Mouse (Mus musculus): Measurements from ENCODE around the gene AC141477.1. TPM values are rescaled to one million over a fixed set of nuclear protein-coding genes. Genes with fewer than 3 reads are reported as not detected.

The AC141477.1 gene
- polyA plus RNA-seq (2012; fragmentation: generic; extraction: Trizol): not detected
- long read RNA-seq, experiment 1: 0 reads
- long read RNA-seq, experiment 2: 0 reads

GRCm38 (mm10) chr10:76440281-76440680 lies at the start of gene AC141477.1:
Gene AC141477.1 (minus strand): TSS chr10:76440444.
- Histone ChIP-seq H3K79me3 (ENCODE audit: low read depth) (peaks cover 30% of the 10 kb centered on the region), H3K27me3 (ENCODE audit: control insufficient read depth, insufficient read depth, insufficient read length) (no peaks in the 10 kb centered on the region)
- TF ChIP-seq CEBPB (IDR thresholded peaks at IDR 0.05; ENCODE audit: low read depth) (no peak), CTCF (IDR thresholded peaks at IDR 0.05; ENCODE audit: control insufficient read depth, insufficient read depth, insufficient read length) (no peak), MYOD1 (IDR thresholded peaks at IDR 0.05; ENCODE audit: control insufficient read depth, insufficient read length, low read depth) (no peak), MYOG (IDR thresholded peaks at IDR 0.05; ENCODE audit: control insufficient read depth, extremely low read depth, insufficient read length) (no peak), MAX (IDR thresholded peaks at IDR 0.05) (no peak), FOSL1 (IDR thresholded peaks at IDR 0.05; ENCODE audit: insufficient read depth, low read length, poor library complexity, severe bottlenecking) (no peak), USF1 (IDR thresholded peaks at IDR 0.05; ENCODE audit: low read depth) (no peak)

GRCm38 (mm10) chr10:76489205-76489604 lies 49.0 kb upstream of the AC141477.1 start:
- H3K79me2 ChIP-seq (ENCODE audit: control insufficient read depth, insufficient read depth): no peaks in the 10 kb centered on the region
- H3K27me3 ChIP-seq (ENCODE audit: control insufficient read depth, insufficient read depth, insufficient read length): no peaks in the 10 kb centered on the region
- no peaks in the 10 kb centered on the region for H3K79me3 ChIP-seq (ENCODE audit: low read depth)
- TF ChIP-seq FOSL1 (IDR thresholded peaks at IDR 0.05; ENCODE audit: insufficient read depth, low read length, poor library complexity, severe bottlenecking): no peak
- no peak for TF ChIP-seq USF1 (IDR thresholded peaks at IDR 0.05; ENCODE audit: low read depth)
- TF ChIP-seq CTCF (IDR thresholded peaks at IDR 0.05; ENCODE audit: control insufficient read depth, insufficient read depth, insufficient read length): no peak
- no peak for TF ChIP-seq MAX (IDR thresholded peaks at IDR 0.05)
- TF ChIP-seq CEBPB (IDR thresholded peaks at IDR 0.05; ENCODE audit: low read depth): no peak
- no peak for TF ChIP-seq MYOG (IDR thresholded peaks at IDR 0.05; ENCODE audit: control insufficient read depth, extremely low read depth, insufficient read length)
- no peak for TF ChIP-seq MYOD1 (IDR thresholded peaks at IDR 0.05; ENCODE audit: control insufficient read depth, insufficient read length, low read depth)
- peaks cover 83% of the 10 kb centered on the region for H3K36me3 ChIP-seq (ENCODE audit: control insufficient read depth, insufficient read depth)
- no peak overlapping the region for H3ac ChIP-seq (ENCODE audit: control insufficient read depth, insufficient read length, low read depth)
- H3K4me3 ChIP-seq (ENCODE audit: insufficient read depth, poor library complexity, severe bottlenecking): no peak overlapping the region

More at GRCm38 (mm10) chr10:76440281-76440680, at the start of gene AC141477.1:
- Histone ChIP-seq H3K4me3 (ENCODE audit: insufficient read depth, poor library complexity, severe bottlenecking) (no peak within 1 kb of the TSS), H3ac (ENCODE audit: control insufficient read depth, insufficient read length, low read depth) (no peak within 1 kb of the TSS), H3K79me2 (ENCODE audit: control insufficient read depth, insufficient read depth) (peaks cover 46% of the 10 kb centered on the region), H3K36me3 (ENCODE audit: control insufficient read depth, insufficient read depth) (peaks cover 49% of the 10 kb centered on the region)

- H3K36me3 ChIP-seq (ENCODE audit: control insufficient read depth, insufficient read depth): peaks cover 81% of the 10 kb centered on the region
- H3K4me3 ChIP-seq (ENCODE audit: insufficient read depth, poor library complexity, severe bottlenecking): no peak overlapping the region
- no peaks in the 10 kb centered on the region for H3K79me2 ChIP-seq (ENCODE audit: control insufficient read depth, insufficient read depth)
- H3K79me3 ChIP-seq (ENCODE audit: low read depth): no peaks in the 10 kb centered on the region
- TF ChIP-seq CEBPB (IDR thresholded peaks at IDR 0.05; ENCODE audit: low read depth) (no peak), MYOG (IDR thresholded peaks at IDR 0.05; ENCODE audit: control insufficient read depth, extremely low read depth, insufficient read length) (no peak), FOSL1 (IDR thresholded peaks at IDR 0.05; ENCODE audit: insufficient read depth, low read length, poor library complexity, severe bottlenecking) (no peak), MAX (IDR thresholded peaks at IDR 0.05) (no peak), CTCF (IDR thresholded peaks at IDR 0.05; ENCODE audit: control insufficient read depth, insufficient read depth, insufficient read length) (no peak), USF1 (IDR thresholded peaks at IDR 0.05; ENCODE audit: low read depth) (no peak), MYOD1 (IDR thresholded peaks at IDR 0.05; ENCODE audit: control insufficient read depth, insufficient read length, low read depth) (no peak)
- no peak overlapping the region for H3ac ChIP-seq (ENCODE audit: control insufficient read depth, insufficient read length, low read depth)
- no peaks in the 10 kb centered on the region for H3K27me3 ChIP-seq (ENCODE audit: control insufficient read depth, insufficient read depth, insufficient read length)
These were observed 48.0 kb upstream of the AC141477.1 start for GRCm38 (mm10) chr10:76488265-76488664.

- Histone ChIP-seq H3K27me3 (ENCODE audit: control insufficient read depth, insufficient read depth, insufficient read length) (no peaks in the 10 kb centered on the region), H3K79me2 (ENCODE audit: control insufficient read depth, insufficient read depth) (no peaks in the 10 kb centered on the region), H3K36me3 (ENCODE audit: control insufficient read depth, insufficient read depth) (peaks cover 84% of the 10 kb centered on the region), H3ac (ENCODE audit: control insufficient read depth, insufficient read length, low read depth) (no peak overlapping the region), H3K79me3 (ENCODE audit: low read depth) (no peaks in the 10 kb centered on the region), H3K4me3 (ENCODE audit: insufficient read depth, poor library complexity, severe bottlenecking) (no peak overlapping the region)
- TF ChIP-seq MAX (IDR thresholded peaks at IDR 0.05): no peak
- no peak for TF ChIP-seq CEBPB (IDR thresholded peaks at IDR 0.05; ENCODE audit: low read depth)
- TF ChIP-seq MYOD1 (IDR thresholded peaks at IDR 0.05; ENCODE audit: control insufficient read depth, insufficient read length, low read depth): no peak
- TF ChIP-seq CTCF (IDR thresholded peaks at IDR 0.05; ENCODE audit: control insufficient read depth, insufficient read depth, insufficient read length): no peak
These were observed 46.1 kb upstream of the AC141477.1 start for GRCm38 (mm10) chr10:76486302-76486701.

- Histone ChIP-seq H3K79me3 (ENCODE audit: low read depth) (no peaks in the 10 kb centered on the region), H3K27me3 (ENCODE audit: control insufficient read depth, insufficient read depth, insufficient read length) (no peaks in the 10 kb centered on the region), H3ac (ENCODE audit: control insufficient read depth, insufficient read length, low read depth) (no peak overlapping the region), H3K36me3 (ENCODE audit: control insufficient read depth, insufficient read depth) (peaks cover 89% of the 10 kb centered on the region), H3K79me2 (ENCODE audit: control insufficient read depth, insufficient read depth) (no peaks in the 10 kb centered on the region), H3K4me3 (ENCODE audit: insufficient read depth, poor library complexity, severe bottlenecking) (no peak overlapping the region)
- TF ChIP-seq CEBPB (IDR thresholded peaks at IDR 0.05; ENCODE audit: low read depth) (no peak), MYOG (IDR thresholded peaks at IDR 0.05; ENCODE audit: control insufficient read depth, extremely low read depth, insufficient read length) (no peak), MAX (IDR thresholded peaks at IDR 0.05) (no peak), MYOD1 (IDR thresholded peaks at IDR 0.05; ENCODE audit: control insufficient read depth, insufficient read length, low read depth) (no peak), CTCF (IDR thresholded peaks at IDR 0.05; ENCODE audit: control insufficient read depth, insufficient read depth, insufficient read length) (no peak), FOSL1 (IDR thresholded peaks at IDR 0.05; ENCODE audit: insufficient read depth, low read length, poor library complexity, severe bottlenecking) (no peak), USF1 (IDR thresholded peaks at IDR 0.05; ENCODE audit: low read depth) (no peak)
These were observed 41.2 kb upstream of the AC141477.1 start for GRCm38 (mm10) chr10:76481480-76481879.

- no peak for TF ChIP-seq MAX (IDR thresholded peaks at IDR 0.05)
- no peak for TF ChIP-seq MYOD1 (IDR thresholded peaks at IDR 0.05; ENCODE audit: control insufficient read depth, insufficient read length, low read depth)
- no peak for TF ChIP-seq MYOG (IDR thresholded peaks at IDR 0.05; ENCODE audit: control insufficient read depth, extremely low read depth, insufficient read length)
- no peak for TF ChIP-seq CEBPB (IDR thresholded peaks at IDR 0.05; ENCODE audit: low read depth)
- no peak for TF ChIP-seq USF1 (IDR thresholded peaks at IDR 0.05; ENCODE audit: low read depth)
- no peak for TF ChIP-seq FOSL1 (IDR thresholded peaks at IDR 0.05; ENCODE audit: insufficient read depth, low read length, poor library complexity, severe bottlenecking)
- TF ChIP-seq CTCF (IDR thresholded peaks at IDR 0.05; ENCODE audit: control insufficient read depth, insufficient read depth, insufficient read length): no peak
- peaks cover 92% of the 10 kb centered on the region for H3K36me3 ChIP-seq (ENCODE audit: control insufficient read depth, insufficient read depth)
- H3K79me3 ChIP-seq (ENCODE audit: low read depth): no peaks in the 10 kb centered on the region
These were observed 40.6 kb upstream of the AC141477.1 start for GRCm38 (mm10) chr10:76480851-76481250.

More at GRCm38 (mm10) chr10:76480851-76481250, 40.6 kb upstream of the AC141477.1 start:
- no peak overlapping the region for H3K4me3 ChIP-seq (ENCODE audit: insufficient read depth, poor library complexity, severe bottlenecking)
- no peaks in the 10 kb centered on the region for H3K79me2 ChIP-seq (ENCODE audit: control insufficient read depth, insufficient read depth)
- no peak overlapping the region for H3ac ChIP-seq (ENCODE audit: control insufficient read depth, insufficient read length, low read depth)
- no peaks in the 10 kb centered on the region for H3K27me3 ChIP-seq (ENCODE audit: control insufficient read depth, insufficient read depth, insufficient read length)

All from C2C12 (cell line).